Mouse (Mus musculus) kidney, embryonic 14.5 days (tissue): ENCODE measurements around the gene Sesn2. TPM values are rescaled to one million over a fixed set of nuclear protein-coding genes. Genes with fewer than 3 reads are reported as not detected.

ENCODE experiments used
- ATAC-seq: fragments of 200-750 bp; cut with Nextera tagmentation; 2 replicates; pipeline ENCODE4 v1.8.0; 2017; ENCODE audit warnings: moderate number of reproducible peaks, mild to moderate bottlenecking, moderate TSS enrichment, moderate library complexity; ENCODE audit not compliant: low FRiP score, low TSS enrichment
- H3K27ac ChIP-seq: fragments of 300-500 bp; sonication (generic); 2 replicates; pipeline ENCODE4 v1.5.1; 2014; ENCODE audit warnings: low read depth, mild to moderate bottlenecking, low read length, moderate library complexity, mixed read lengths
- H3K27me3 ChIP-seq: fragments of 300-500 bp; sonication (generic); 2 replicates; pipeline ENCODE4 v1.6.1; 2014; ENCODE audit warnings: mild to moderate bottlenecking, low read length; ENCODE audit not compliant: control insufficient read depth, insufficient read depth
- H3K36me3 ChIP-seq: fragments of 300-500 bp; sonication (generic); 2 replicates; pipeline ENCODE4 v1.6.1; 2014; ENCODE audit warnings: low read length, mixed read lengths; ENCODE audit not compliant: control insufficient read depth, insufficient read depth
- H3K4me1 ChIP-seq: fragments of 300-500 bp; sonication (generic); 2 replicates; pipeline ENCODE4 v1.6.1; 2014; ENCODE audit warnings: low read length, mixed read lengths; ENCODE audit not compliant: control insufficient read depth, insufficient read depth
- H3K4me2 ChIP-seq: fragments of 300-500 bp; sonication (generic); replicated peaks from 2 replicates; pipeline ENCODE4 v1.6.1; 2014; ENCODE audit warnings: low read depth, mild to moderate bottlenecking, low read length
- H3K4me3 ChIP-seq: fragments of 300-500 bp; sonication (generic); 2 replicates; pipeline ENCODE4 v1.5.1; 2014; ENCODE audit warnings: mild to moderate bottlenecking, low read length
- H3K9ac ChIP-seq: fragments of 300-500 bp; sonication (generic); 2 replicates; pipeline ENCODE4 v1.6.1; 2014; ENCODE audit warnings: low read depth, mild to moderate bottlenecking, low read length, moderate library complexity
- H3K9me3 ChIP-seq: fragments of 300-500 bp; sonication (generic); 2 replicates; pipeline ENCODE4 v1.6.1; 2016; ENCODE audit warnings: low read length; ENCODE audit not compliant: control insufficient read depth
- WGBS: fragments of 180-500 bp; shearing (Covaris S2); extraction: QIAGEN DNeasy Blood & Tissue Kit; methylation state at CpG from one replicate; pipeline ENCODE4 v1.1.7; 2014; 5-methylcytosine and 5-hydroxymethylcytosine counted together
- polyA plus RNA-seq: library from polyadenylated mRNA; unstranded; fragments of >200 nt; fragmentation: Nextera tagmentation; extraction: Ambion mirVana; gene quantifications from 2 replicates; pipeline ENCODE4 v1.2.1, GENCODE M21; 2014

The Sesn2 gene
- polyA plus RNA-seq, 1 experiment from 2014 or later: 15.4 TPM

GRCm38 (mm10) chr4:132519188-132519587, 8.9 kb upstream of the Sesn2 start:
- Histone ChIP-seq H3K4me3 (no peak overlapping the region), H3K27me3 (no peaks in the 10 kb centered on the region), H3K9me3 (no peaks in the 10 kb centered on the region), H3K9ac (no peak overlapping the region), H3K36me3 (no peaks in the 10 kb centered on the region), H3K27ac (no peak overlapping the region), H3K4me1 (no peaks in the 10 kb centered on the region), H3K4me2 (no peak overlapping the region)
- 94% methylated on average over 3 of the region's 3 CpGs for WGBS
- no peak for ATAC-seq

DNA sequence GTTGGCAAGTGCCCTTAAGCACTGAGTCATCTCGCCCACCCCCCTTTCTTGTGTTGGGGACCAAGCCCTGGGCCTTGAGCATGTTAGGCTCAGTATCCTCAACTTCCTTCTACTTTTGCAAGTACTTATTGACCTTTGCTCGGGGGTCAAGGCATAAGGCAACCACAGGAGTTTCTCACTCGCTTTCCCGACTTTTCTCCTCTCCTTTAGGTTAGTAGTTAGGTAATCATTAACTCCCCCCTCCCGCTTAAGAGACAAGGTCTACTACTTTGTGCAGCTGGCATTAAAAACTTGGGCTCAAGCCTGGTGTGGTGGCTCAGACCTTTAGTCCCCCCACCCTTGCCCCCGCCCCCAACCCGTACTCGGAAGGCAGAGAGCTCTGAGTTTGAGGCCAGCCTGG, 7.8 kb upstream of the Sesn2 start:
- H3K9ac ChIP-seq: no peak overlapping the region
- no peak overlapping the region for H3K4me2 ChIP-seq
- 58% methylated on average over 8 of the region's 8 CpGs for WGBS
- no peak overlapping the region for H3K4me3 ChIP-seq
- H3K9me3 ChIP-seq: no peaks in the 10 kb centered on the region
- H3K4me1 ChIP-seq: no peaks in the 10 kb centered on the region
- H3K27ac ChIP-seq: peak overlapping the region; percentile 69
- H3K27me3 ChIP-seq: no peaks in the 10 kb centered on the region
- no peaks in the 10 kb centered on the region for H3K36me3 ChIP-seq
- no peak for ATAC-seq

DNA sequence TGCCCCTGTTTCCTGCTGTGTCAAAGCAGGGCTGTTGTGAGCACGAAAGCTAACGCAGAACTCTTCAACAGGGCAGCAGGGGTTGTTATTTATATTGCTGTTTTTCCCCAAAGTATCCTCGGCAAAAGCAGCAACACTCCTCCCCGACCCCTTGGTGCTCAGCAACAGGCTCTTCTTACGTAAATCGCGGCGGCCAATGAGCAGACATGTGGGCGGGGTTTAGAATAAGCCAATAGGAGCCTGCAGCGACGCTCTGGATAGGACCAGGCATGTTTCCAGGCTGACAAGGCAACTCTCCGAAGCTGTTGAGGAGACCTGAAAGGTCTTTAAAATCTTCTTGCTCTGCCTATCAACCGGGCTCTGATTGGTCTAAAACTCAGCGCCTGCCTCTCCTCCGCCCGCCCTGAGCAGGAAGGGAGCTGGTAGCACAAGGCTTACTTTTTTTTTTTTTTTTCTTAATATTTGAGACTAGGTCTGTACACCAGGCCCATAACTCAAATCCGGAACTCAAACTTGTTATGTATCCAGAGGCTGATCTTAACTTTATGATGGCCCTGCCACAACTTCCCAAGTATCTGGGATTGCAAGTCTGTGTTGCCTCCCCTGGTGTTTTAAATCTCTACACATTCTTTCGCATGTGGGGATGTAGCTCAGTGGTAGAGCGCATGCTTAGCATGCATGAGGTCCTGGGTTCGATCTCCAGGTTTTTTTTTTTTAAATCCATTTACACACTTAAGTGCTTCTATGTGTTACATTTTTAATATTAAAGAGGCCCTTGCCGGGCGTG, 5.3 kb upstream of the Sesn2 start:
- Histone ChIP-seq H3K27me3 (no peaks in the 10 kb centered on the region), H3K4me1 (0 out of 2 replicates have a peak, but pooled peaks cover 3% of the 10 kb centered on the region), H3K4me3 (peak overlapping the region; percentile 41), H3K36me3 (no peaks in the 10 kb centered on the region), H3K9ac (peak overlapping the region; percentile 40; the same call in 1 of the 2 replicates), H3K9me3 (no peaks in the 10 kb centered on the region), H3K27ac (peak overlapping the region; percentile 80), H3K4me2 (peak overlapping the region; percentile 66)
- ATAC-seq: peak; percentile 95
- WGBS: 20% methylated on average over 22 of the region's 22 CpGs

DNA sequence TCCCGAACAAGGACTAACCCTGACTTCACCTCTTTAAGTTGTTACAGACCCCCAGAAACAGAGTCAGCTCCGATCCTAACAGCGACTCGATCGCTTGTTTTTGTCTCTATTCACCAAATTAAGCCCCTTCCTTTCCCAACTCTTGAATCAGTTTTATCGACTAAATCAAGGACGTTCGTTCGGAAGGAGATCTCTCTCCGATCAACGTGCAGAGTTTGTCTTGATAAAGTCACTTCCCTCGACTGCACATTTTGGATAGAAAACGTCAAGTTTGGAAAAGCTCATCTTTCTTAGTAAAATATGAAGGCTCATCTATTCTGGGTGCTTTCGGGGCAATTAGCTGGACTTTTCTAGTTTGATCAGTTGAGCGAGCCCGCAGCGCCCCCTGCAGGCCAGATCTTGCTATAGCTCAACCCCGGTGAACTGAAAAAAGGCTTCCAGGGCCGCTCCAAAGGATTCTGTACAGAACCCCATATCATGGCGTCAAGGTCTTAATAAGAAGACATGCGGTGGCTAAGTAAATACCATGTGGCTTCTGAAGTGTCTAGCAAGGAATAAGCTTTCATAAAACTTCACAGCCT, 4.3 kb upstream of the Sesn2 start:
- H3K9me3 ChIP-seq: no peaks in the 10 kb centered on the region
- WGBS: 2% methylated on average over 21 of the region's 21 CpGs
- ATAC-seq: no peak
- H3K9ac ChIP-seq: peak overlapping the region; percentile 50
- H3K36me3 ChIP-seq: no peaks in the 10 kb centered on the region
- peak overlapping the region; percentile 41 for H3K4me3 ChIP-seq
- H3K27ac ChIP-seq: peak overlapping the region; percentile 80
- 0 out of 2 replicates have a peak, but pooled peaks cover 4% of the 10 kb centered on the region for H3K4me1 ChIP-seq
- H3K4me2 ChIP-seq: peak overlapping the region; percentile 66
- H3K27me3 ChIP-seq: no peaks in the 10 kb centered on the region

- H3K4me3 ChIP-seq: no peak overlapping the region; the same call in 1 of the 2 replicates
Measured at GRCm38 (mm10) chr4:132513395-132514273, 3.3 kb upstream of the Sesn2 start.

DNA sequence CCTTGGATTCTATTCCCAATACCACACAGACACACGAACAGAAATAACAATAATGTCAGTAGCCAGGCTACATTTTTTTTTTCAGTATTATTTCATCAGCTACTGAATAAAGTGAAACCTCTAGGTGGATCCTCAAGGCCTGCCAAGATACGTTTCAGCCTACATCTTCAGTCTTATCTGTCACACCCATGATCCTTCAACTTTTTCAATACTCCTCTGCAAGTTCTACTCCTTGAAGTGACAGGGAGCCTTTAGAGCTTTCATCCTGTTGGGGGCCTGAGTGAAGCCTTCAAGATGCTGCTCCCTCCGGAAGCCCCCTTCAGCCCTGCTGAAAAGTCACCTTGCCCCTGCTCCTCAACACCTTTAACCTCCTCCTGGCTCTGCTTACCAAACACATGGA, 1.8 kb upstream of the Sesn2 start:
- H3K4me1 ChIP-seq: peaks cover 15% of the 10 kb centered on the region; the same call in 1 of the 2 replicates
- ATAC-seq: no peak

More at GRCm38 (mm10) chr4:132513395-132514273, 3.3 kb upstream of the Sesn2 start:
- H3K27me3 ChIP-seq: no peaks in the 10 kb centered on the region
- WGBS: 30% methylated on average over 14 of the region's 14 CpGs
- peaks cover 6% of the 10 kb centered on the region; the same call in 1 of the 2 replicates for H3K4me1 ChIP-seq
- H3K9ac ChIP-seq: no peak overlapping the region
- H3K27ac ChIP-seq: no peak overlapping the region
- ATAC-seq: no peak
- H3K4me2 ChIP-seq: peak overlapping the region; percentile 66; the same call in 1 of the 2 replicates
- H3K36me3 ChIP-seq: no peaks in the 10 kb centered on the region
- no peaks in the 10 kb centered on the region for H3K9me3 ChIP-seq

DNA sequence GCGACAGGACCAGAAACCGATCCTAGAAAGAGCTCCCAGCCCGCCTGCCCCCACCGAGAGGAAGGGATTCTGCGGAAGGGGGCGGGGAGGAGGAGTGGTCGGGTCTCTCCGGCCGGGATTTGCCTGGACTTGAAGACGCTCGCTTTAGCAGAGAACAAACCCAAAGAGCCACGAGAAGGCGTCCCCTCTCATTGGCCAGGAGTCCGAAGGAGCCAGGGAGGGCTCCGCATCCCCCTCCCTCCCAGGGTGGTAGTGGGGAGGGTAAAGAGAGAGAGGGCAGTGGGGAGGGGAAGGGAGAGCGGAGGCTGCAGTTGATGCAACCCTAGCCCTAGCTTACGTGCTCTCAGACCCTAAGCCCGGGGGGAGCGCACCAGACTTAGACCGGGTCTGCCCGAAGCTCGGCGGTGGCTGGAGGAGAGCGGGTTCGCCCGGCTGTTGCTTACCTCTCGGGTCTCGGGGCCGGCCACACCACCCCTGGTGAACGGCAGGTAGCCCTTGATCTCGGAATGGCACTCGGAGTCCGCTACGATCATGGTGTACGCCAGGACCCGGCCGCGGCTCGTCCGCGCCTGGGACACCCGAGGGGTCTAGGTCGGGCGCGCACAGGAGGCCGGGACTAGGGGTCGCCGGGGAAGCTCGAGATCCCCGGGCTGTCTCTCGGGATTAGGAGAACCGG, 542 bp downstream of the Sesn2 start:
- Histone ChIP-seq H3K4me3 (peak overlapping the region; percentile 87), H3K27me3 (no peaks in the 10 kb centered on the region), H3K9me3 (no peaks in the 10 kb centered on the region), H3K27ac (peak overlapping the region; percentile 91), H3K36me3 (no peaks in the 10 kb centered on the region), H3K4me2 (peak overlapping the region; percentile 82), H3K4me1 (peaks cover 24% of the 10 kb centered on the region), H3K9ac (peak overlapping the region; percentile 81)
- WGBS: under 1% methylated on average over 52 of the region's 52 CpGs
- ATAC-seq: peak; percentile 79

More for the DNA sequence above, 1.8 kb upstream of the Sesn2 start:
- Histone ChIP-seq H3K27me3 (no peaks in the 10 kb centered on the region), H3K4me2 (no peak overlapping the region), H3K27ac (no peak overlapping the region), H3K9ac (no peak overlapping the region), H3K36me3 (no peaks in the 10 kb centered on the region), H3K4me3 (no peak overlapping the region), H3K9me3 (no peaks in the 10 kb centered on the region)
- 70% methylated on average over 3 of the region's 3 CpGs for WGBS

GRCm38 (mm10) chr4:132507210-132507609, 3.1 kb downstream of the Sesn2 start:
- Histone ChIP-seq H3K36me3 (no peaks in the 10 kb centered on the region), H3K9me3 (no peaks in the 10 kb centered on the region), H3K9ac (peak overlapping the region; percentile 12; the same call in 1 of the 2 replicates), H3K4me2 (peak overlapping the region; percentile 17; the same call in 1 of the 2 replicates), H3K4me1 (peaks cover 30% of the 10 kb centered on the region), H3K4me3 (no peak overlapping the region), H3K27ac (no peak overlapping the region; the same call in 1 of the 2 replicates), H3K27me3 (no peaks in the 10 kb centered on the region)
- no peak for ATAC-seq
- 48% methylated on average over 2 of the region's 2 CpGs for WGBS
